Mouse (Mus musculus) forebrain, embryonic 16.5 days (tissue): ENCODE data around the gene Lif. TPM values are rescaled to one million over a fixed set of nuclear protein-coding genes. Genes with fewer than 3 reads are reported as not detected.

ENCODE experiments used
- ATAC-seq: fragments of 200-750 bp; cut with Nextera tagmentation; 2 replicates; pipeline ENCODE4 v1.8.0; 2017; ENCODE audit warnings: mild to moderate bottlenecking, moderate library complexity
- H3K27ac ChIP-seq: fragments of 300-500 bp; sonication (generic); 2 replicates; pipeline ENCODE4 v1.5.1; 2014; ENCODE audit warnings: low read length, control low read depth
- H3K27me3 ChIP-seq: fragments of 300-500 bp; sonication (generic); replicated peaks from 2 replicates; pipeline ENCODE4 v1.6.1; 2014; ENCODE audit warnings: low read length; ENCODE audit not compliant: control insufficient read depth, insufficient read depth
- H3K36me3 ChIP-seq: fragments of 300-500 bp; sonication (generic); 2 replicates; pipeline ENCODE4 v1.6.1; 2014; ENCODE audit not compliant: control insufficient read depth, insufficient read depth
- H3K4me1 ChIP-seq: fragments of 300-500 bp; sonication (generic); replicated peaks from 2 replicates; pipeline ENCODE4 v1.6.1; 2014; ENCODE audit warnings: low read length; ENCODE audit not compliant: control insufficient read depth, insufficient read depth
- H3K4me2 ChIP-seq: fragments of 300-500 bp; sonication (generic); 2 replicates; pipeline ENCODE4 v1.6.1; 2014; ENCODE audit warnings: mild to moderate bottlenecking, low read length, control low read depth
- H3K4me3 ChIP-seq: fragments of 300-500 bp; sonication (generic); replicated peaks from 2 replicates; pipeline ENCODE4 v1.5.1; 2014; ENCODE audit warnings: mild to moderate bottlenecking, low read length, control low read depth
- H3K9ac ChIP-seq: fragments of 300-500 bp; sonication (generic); replicated peaks from 2 replicates; pipeline ENCODE4 v1.6.1; 2014; ENCODE audit warnings: low read depth, low read length, control low read depth
- H3K9me3 ChIP-seq: fragments of 300-500 bp; sonication (generic); 2 replicates; pipeline ENCODE4 v1.6.1; 2016; ENCODE audit warnings: low read length; ENCODE audit not compliant: control insufficient read depth
- WGBS: fragments of 180-500 bp; shearing (Covaris S2); extraction: QIAGEN DNeasy Blood & Tissue Kit; methylation state at CpG from one replicate; pipeline ENCODE4 v1.1.7; 2014; 5-methylcytosine and 5-hydroxymethylcytosine counted together
- polyA plus RNA-seq: library from polyadenylated mRNA; unstranded; fragments of >200 nt; fragmentation: Nextera tagmentation; extraction: Ambion mirVana; gene quantifications from 2 replicates; pipeline ENCODE4 v1.2.1, GENCODE M21; 2015

The Lif gene
- polyA plus RNA-seq, 1 experiment from 2014 or later: 0.05 TPM

GRCm38 (mm10) chr11:4309613-4310012 lies 52.3 kb downstream of the Lif start:
- no peak overlapping the region for H3K4me2 ChIP-seq
- no peaks in the 10 kb centered on the region for H3K27me3 ChIP-seq
- H3K4me3 ChIP-seq: no peak overlapping the region
- no peak overlapping the region for H3K9ac ChIP-seq
- H3K27ac ChIP-seq: no peak overlapping the region
- 88% methylated on average over 4 of the region's 4 CpGs for WGBS
- ATAC-seq: no peak
- H3K9me3 ChIP-seq: no peaks in the 10 kb centered on the region
- no peaks in the 10 kb centered on the region for H3K36me3 ChIP-seq
- no peaks in the 10 kb centered on the region; the same call in 1 of the 2 replicates for H3K4me1 ChIP-seq

- Histone ChIP-seq H3K36me3 (no peaks in the 10 kb centered on the region), H3K4me1 (no peaks in the 10 kb centered on the region; the same call in 1 of the 2 replicates), H3K27me3 (no peaks in the 10 kb centered on the region), H3K27ac (no peak overlapping the region), H3K4me2 (no peak overlapping the region), H3K9ac (no peak overlapping the region), H3K4me3 (no peak overlapping the region), H3K9me3 (no peaks in the 10 kb centered on the region)
- WGBS: 93% methylated on average over 4 of the region's 4 CpGs
- no peak for ATAC-seq
These were observed 53.0 kb downstream of the Lif start for GRCm38 (mm10) chr11:4310324-4310723.

- H3K4me1 ChIP-seq: no peaks in the 10 kb centered on the region; the same call in 1 of the 2 replicates
- no peak overlapping the region for H3K4me3 ChIP-seq
- no peaks in the 10 kb centered on the region for H3K36me3 ChIP-seq
- WGBS: 80% methylated on average over 4 of the region's 4 CpGs
- no peak overlapping the region for H3K27ac ChIP-seq
- no peaks in the 10 kb centered on the region for H3K27me3 ChIP-seq
- no peaks in the 10 kb centered on the region for H3K9me3 ChIP-seq
- no peak overlapping the region for H3K4me2 ChIP-seq
- H3K9ac ChIP-seq: no peak overlapping the region
- ATAC-seq: no peak
These were observed 54.8 kb downstream of the Lif start for GRCm38 (mm10) chr11:4312180-4312579.

- Histone ChIP-seq H3K27ac (no peak overlapping the region), H3K9ac (no peak overlapping the region), H3K27me3 (no peaks in the 10 kb centered on the region), H3K4me1 (no peaks in the 10 kb centered on the region), H3K9me3 (no peaks in the 10 kb centered on the region), H3K4me2 (no peak overlapping the region), H3K4me3 (no peak overlapping the region), H3K36me3 (no peaks in the 10 kb centered on the region)
- WGBS: 69% methylated on average over 5 of the region's 5 CpGs
- ATAC-seq: no peak
These were observed 59.9 kb downstream of the Lif start for GRCm38 (mm10) chr11:4317287-4317686.

- WGBS: 85% methylated on average over 3 of the region's 3 CpGs
- no peak overlapping the region for H3K4me2 ChIP-seq
These were observed 60.7 kb downstream of the Lif start for GRCm38 (mm10) chr11:4318011-4318410.

GRCm38 (mm10) chr11:4319212-4319955 lies 62.0 kb downstream of the Lif start:
- no peaks in the 10 kb centered on the region for H3K27me3 ChIP-seq
- ATAC-seq: no peak
- H3K4me1 ChIP-seq: no peaks in the 10 kb centered on the region
- no peak overlapping the region for H3K4me3 ChIP-seq
- no peak overlapping the region for H3K27ac ChIP-seq
- H3K9me3 ChIP-seq: no peaks in the 10 kb centered on the region
- H3K4me2 ChIP-seq: no peak overlapping the region
- H3K9ac ChIP-seq: no peak overlapping the region
- no peaks in the 10 kb centered on the region for H3K36me3 ChIP-seq
- 90% methylated on average over 14 of the region's 14 CpGs for WGBS

More at GRCm38 (mm10) chr11:4318011-4318410, 60.7 kb downstream of the Lif start:
- H3K27ac ChIP-seq: no peak overlapping the region
- H3K9me3 ChIP-seq: no peaks in the 10 kb centered on the region
- H3K4me3 ChIP-seq: no peak overlapping the region
- no peak for ATAC-seq
- no peak overlapping the region for H3K9ac ChIP-seq
- H3K36me3 ChIP-seq: no peaks in the 10 kb centered on the region
- no peaks in the 10 kb centered on the region for H3K4me1 ChIP-seq
- no peaks in the 10 kb centered on the region for H3K27me3 ChIP-seq

- Histone ChIP-seq H3K27me3 (no peaks in the 10 kb centered on the region), H3K36me3 (no peaks in the 10 kb centered on the region), H3K4me1 (no peaks in the 10 kb centered on the region), H3K9me3 (no peaks in the 10 kb centered on the region), H3K4me3 (no peak overlapping the region), H3K27ac (no peak overlapping the region), H3K9ac (no peak overlapping the region), H3K4me2 (no peak overlapping the region)
- no peak for ATAC-seq
- 59% methylated on average over 4 of the region's 4 CpGs for WGBS
These were observed 63.5 kb downstream of the Lif start for GRCm38 (mm10) chr11:4320876-4321275.

Other genes with a start within 250 kb of the Lif start
- gene Sec14l4, start 226.1 kb upstream of the Lif start, polyA plus RNA-seq: not detected in 2 replicates
- gene Sec14l3, start 192.7 kb upstream of the Lif start, polyA plus RNA-seq: 1.2 and 2.8 TPM in 2 replicates
- gene Mtfp1, start 162.1 kb upstream of the Lif start, polyA plus RNA-seq: 8.8 and 10.3 TPM in 2 replicates
- 1.6 and 1.7 TPM in 2 replicates for gene Sec14l2, start 134.1 kb upstream of the Lif start, polyA plus RNA-seq
- 51.7 and 52.6 TPM in 2 replicates for gene Rnf215, start 122.4 kb upstream of the Lif start, polyA plus RNA-seq
- gene Ccdc157, start 97.3 kb upstream of the Lif start, polyA plus RNA-seq: 6.7 and 8.0 TPM in 2 replicates
- 59.4 and 60.6 TPM in 2 replicates for gene Sf3a1, start 97.2 kb upstream of the Lif start, polyA plus RNA-seq
- 29.1 and 33.4 TPM in 2 replicates for gene Tbc1d10a, start 70.8 kb upstream of the Lif start, polyA plus RNA-seq
- 2.3 TPM in 2 replicates for gene Castor1, start 39.3 kb upstream of the Lif start, polyA plus RNA-seq
- 0.10 TPM in 1 of 2 replicates, not detected in the other for gene Osm, start 21.1 kb upstream of the Lif start, polyA plus RNA-seq
- 0.18 TPM in 1 of 2 replicates, not detected in the other for gene Hormad2, start 183.5 kb downstream of the Lif start, polyA plus RNA-seq